Comparison of ENCODE assay signal across 10 mouse cellular contexts in the genomic region with DNA sequence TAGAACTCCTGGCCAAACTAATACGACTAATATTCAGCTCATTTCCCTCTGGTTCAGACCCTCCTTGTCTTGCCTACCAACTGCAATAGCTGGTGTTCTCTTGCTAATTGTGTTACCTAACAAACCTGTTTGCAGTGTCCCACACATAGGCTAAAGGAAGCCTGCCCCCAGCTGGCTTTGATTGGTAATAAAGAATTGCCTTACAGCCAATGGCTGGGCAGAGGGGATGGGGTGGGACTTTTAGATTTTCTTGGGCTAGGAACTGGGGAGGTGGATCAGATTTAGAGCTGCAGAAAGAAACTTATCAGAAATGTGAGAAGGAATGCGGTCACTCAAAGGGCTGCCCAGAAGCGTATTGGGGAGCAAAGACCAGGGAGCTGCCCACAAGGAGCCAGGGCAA. TPM values are rescaled to one million over a fixed set of nuclear protein-coding genes. Genes with fewer than 3 reads are reported as not detected.
DNase-seq lines count a peak whose midpoint lies in the region; ATAC-seq and TF ChIP-seq lines count a peak whose summit lies in the region.
"Had no signal": no experiment of that assay in that cellular context is flagged by ENCODE, and none has a peak within 500 bp of the region (broad histone marks: within the 10 kb centered on the region; RNA-seq: fewer than 3 reads in every experiment).

No protein-coding gene starts in this region.

- peak; percentile 44 for TF ChIP-seq CTCF in heart, adult 2 months (IDR thresholded peaks at IDR 0.05)
- peak; percentile 29; the same call in 1 of the 2 replicates for TF ChIP-seq CTCF in liver, embryonic 14.5 days (IDR thresholded peaks at IDR 0.05; ENCODE audit: low read depth)

- ATAC-seq in common myeloid progenitor, adult 5-6 weeks (replicated peaks; ENCODE audit: low read depth, poor library complexity, severe bottlenecking), result peak; percentile 48; the same call in 1 of the 2 replicates
- 0 out of 2 replicates have a peak, but pooled peaks have one; percentile 58 for ATAC-seq in liver, embryonic 14.5 days (ENCODE audit: insufficient read depth)

- no peak for TF ChIP-seq EP300 in heart, adult 2 months (IDR thresholded peaks at IDR 0.05; ENCODE audit: insufficient read depth, low read depth, low read length)
- TF ChIP-seq EP300 in liver, embryonic 14.5 days (IDR thresholded peaks at IDR 0.05; ENCODE audit: low read depth), result no peak

- H3K9ac ChIP-seq in heart, adult 2 months (ENCODE audit: low read depth, low read length), result no peak overlapping the region
- H3K9ac ChIP-seq in liver, embryonic 14.5 days (replicated peaks), result no peak overlapping the region

- WGBS in heart, adult 2 months, result 57% methylated on average over 3 of the region's 3 CpGs
- WGBS in heart, embryonic 10.5 days, result 29% methylated on average over 3 of the region's 3 CpGs
- WGBS in liver, embryonic 14.5 days (ENCODE audit: insufficient replicate concordance), result 44% methylated on average over 3 of the region's 3 CpGs

- no peaks in the 10 kb centered on the region for H3K79me2 ChIP-seq in heart, adult 2 months (replicated peaks; ENCODE audit: control insufficient read depth, insufficient read depth, low read length)

- no peak overlapping the region for H3K4me2 ChIP-seq in liver, embryonic 14.5 days (ENCODE audit: low read depth)

- no peak overlapping the region for H3K4me3 ChIP-seq in heart, adult 2 months
- H3K4me3 ChIP-seq in heart, embryonic 10.5 days, result no peak overlapping the region
- H3K4me3 ChIP-seq in liver, embryonic 14.5 days (ENCODE audit: insufficient read depth in 1 of 2, low read depth in 2 of 2, low read length in 2 of 2), result no peak overlapping the region
- H3K4me3 ChIP-seq: megakaryocyte, embryonic 14.5 days had no signal

- no peaks in the 10 kb centered on the region for H3K4me1 ChIP-seq in heart, adult 2 months (ENCODE audit: control insufficient read depth, insufficient read depth, low read length)
- peaks cover 7% of the 10 kb centered on the region; the same call in 1 of the 2 replicates for H3K4me1 ChIP-seq in heart, embryonic 10.5 days
- no peaks in the 10 kb centered on the region for H3K4me1 ChIP-seq in liver, embryonic 14.5 days (replicated peaks; ENCODE audit: control insufficient read depth in 2 of 2, insufficient read depth in 2 of 2, low read length in 1 of 2)

- H3K27me3 ChIP-seq in heart, adult 2 months (ENCODE audit: control insufficient read depth, insufficient read depth, low read length), result no peaks in the 10 kb centered on the region
- H3K27me3 ChIP-seq in heart, embryonic 10.5 days (ENCODE audit: insufficient read depth, poor library complexity, severe bottlenecking), result no peaks in the 10 kb centered on the region
- no peaks in the 10 kb centered on the region for H3K27me3 ChIP-seq in liver, embryonic 14.5 days (ENCODE audit: control insufficient read depth, insufficient read depth, low read length)
- H3K27me3 ChIP-seq: megakaryocyte, embryonic 14.5 days had no signal

- H3K9me3 ChIP-seq in heart, embryonic 10.5 days, result no peaks in the 10 kb centered on the region
- no peaks in the 10 kb centered on the region for H3K9me3 ChIP-seq in liver, embryonic 14.5 days (ENCODE audit: control insufficient read depth, low read length)
- H3K9me3 ChIP-seq: megakaryocyte, embryonic 14.5 days had no signal

- intact Hi-C loops in heart, adult 2 months (cut with DNase I), result no loop called here

- H3K36me3 ChIP-seq in heart, adult 2 months (ENCODE audit: control insufficient read depth, insufficient read depth, low read length), result no peaks in the 10 kb centered on the region
- peaks cover 38% of the 10 kb centered on the region for H3K36me3 ChIP-seq in heart, embryonic 10.5 days
- peaks cover 17% of the 10 kb centered on the region for H3K36me3 ChIP-seq in liver, embryonic 14.5 days (replicated peaks; ENCODE audit: control insufficient read depth, insufficient read depth, low read depth)

- no peak overlapping the region for H3K27ac ChIP-seq in heart, adult 2 months
- H3K27ac ChIP-seq in heart, embryonic 10.5 days, result no peak overlapping the region
- H3K27ac ChIP-seq in liver, embryonic 14.5 days, result no peak overlapping the region

- no peak for TF ChIP-seq POLR2A in heart, adult 2 months (IDR thresholded peaks at IDR 0.05; ENCODE audit: insufficient read depth, low read depth, low read length)

- no peak for DNase-seq in heart, adult 2 months
- DNase-seq in heart, embryonic 10.5 days (ENCODE audit: low spot score), result no peak
- peak; percentile 29 for DNase-seq in CD4-positive helper T cell, adult 2 months (ENCODE audit: low read depth, low spot score)
- DNase-seq in liver, embryonic 14.5 days (ENCODE audit: low read depth in 3 of 3, low spot score in 3 of 3), result no peak
- DNase-seq in frontal cortex, adult 2 months (ENCODE audit: extremely low spot score in 1 of 2, low spot score in 1 of 2), result no peak
- DNase-seq in neural tube, embryonic 10.5 days (ENCODE audit: extremely low spot score, low spot score), result no peak
- DNase-seq in adrenal gland, postnatal 25 days, result no peak

RNA-seq across cellular contexts. Expression of a gene that starts 21.0 kb away (rescaled TPM):
- total RNA-seq in heart, adult 2 months (2021), result 1 to 10 TPM; 3.8 to 4.2 TPM
- polyA plus RNA-seq in heart, adult 2 months (2012; rRNA removed), result 2.9 and 4.9 TPM in 2 replicates
- polyA plus RNA-seq in heart, embryonic 10.5 days (2016; fragmentation: Nextera tagmentation; extraction: Ambion mirVana), result 18.8 and 24.1 TPM in 2 replicates
- 7.4 and 7.7 TPM in 2 replicates for total RNA-seq in common myeloid progenitor, adult 5-6 weeks (2017)
- 3.7 and 6.1 TPM in 2 replicates for polyA plus RNA-seq in liver, embryonic 14.5 days (2012; rRNA removed)
- polyA plus RNA-seq in liver, embryonic 14.5 days (2014; fragmentation: Nextera tagmentation; extraction: Ambion mirVana), result 8.1 and 9.3 TPM in 2 replicates
- polyA plus RNA-seq in frontal cortex, adult 2 months (2012; rRNA removed), result 28.2 and 30.8 TPM in 2 replicates
- 6.3 and 6.4 TPM in 2 replicates for total RNA-seq in adrenal gland, postnatal 25 days (2021)

RNA-seq across cellular contexts. Expression of a gene that starts 21.7 kb away (rescaled TPM):
- total RNA-seq in heart, adult 2 months (2021), result 10 to 100 TPM; 22.8 to 24.6 TPM
- polyA plus RNA-seq in heart, adult 2 months (2012; rRNA removed), result 12.3 and 22.8 TPM in 2 replicates
- polyA plus RNA-seq in heart, embryonic 10.5 days (2016; fragmentation: Nextera tagmentation; extraction: Ambion mirVana), result 40.0 and 40.6 TPM in 2 replicates
- 49.6 and 57.7 TPM in 2 replicates for total RNA-seq in common myeloid progenitor, adult 5-6 weeks (2017)
- polyA plus RNA-seq in liver, embryonic 14.5 days (2012; rRNA removed), result 11.4 and 16.1 TPM in 2 replicates
- 25.3 and 25.7 TPM in 2 replicates for polyA plus RNA-seq in liver, embryonic 14.5 days (2014; fragmentation: Nextera tagmentation; extraction: Ambion mirVana)
- 29.8 and 31.0 TPM in 2 replicates for polyA plus RNA-seq in frontal cortex, adult 2 months (2012; rRNA removed)
- total RNA-seq in adrenal gland, postnatal 25 days (2021), result 34.5 and 36.1 TPM in 2 replicates

RNA-seq across cellular contexts. Expression of a gene that starts 21.8 kb away (rescaled TPM):
- total RNA-seq in heart, adult 2 months (2021), result 10 to 100 TPM in 1 of 2 experiments, 1 to 10 TPM in 1; 9.8 to 10.4 TPM
- 5.9 and 7.0 TPM in 2 replicates for polyA plus RNA-seq in heart, adult 2 months (2012; rRNA removed)
- 32.5 and 36.3 TPM in 2 replicates for polyA plus RNA-seq in heart, embryonic 10.5 days (2016; fragmentation: Nextera tagmentation; extraction: Ambion mirVana)
- 16.2 and 26.6 TPM in 2 replicates for total RNA-seq in common myeloid progenitor, adult 5-6 weeks (2017)
- polyA plus RNA-seq in liver, embryonic 14.5 days (2012; rRNA removed), result 4.0 and 6.9 TPM in 2 replicates
- 9.3 and 10.8 TPM in 2 replicates for polyA plus RNA-seq in liver, embryonic 14.5 days (2014; fragmentation: Nextera tagmentation; extraction: Ambion mirVana)
- 10.7 and 12.4 TPM in 2 replicates for polyA plus RNA-seq in frontal cortex, adult 2 months (2012; rRNA removed)
- 14.7 and 22.7 TPM in 2 replicates for total RNA-seq in adrenal gland, postnatal 25 days (2021)

RNA-seq across cellular contexts. Expression of a gene that starts 21.9 kb away (rescaled TPM):
- not detected for total RNA-seq in heart, adult 2 months (2021)
- polyA plus RNA-seq in heart, adult 2 months (2012; rRNA removed), result not detected in 2 replicates
- not detected in 2 replicates for polyA plus RNA-seq in heart, embryonic 10.5 days (2016; fragmentation: Nextera tagmentation; extraction: Ambion mirVana)
- total RNA-seq in common myeloid progenitor, adult 5-6 weeks (2017), result not detected in 2 replicates
- polyA plus RNA-seq in liver, embryonic 14.5 days (2012; rRNA removed), result not detected in 2 replicates
- not detected in 2 replicates for polyA plus RNA-seq in liver, embryonic 14.5 days (2014; fragmentation: Nextera tagmentation; extraction: Ambion mirVana)
- polyA plus RNA-seq in frontal cortex, adult 2 months (2012; rRNA removed), result not detected in 2 replicates
- not detected in 2 replicates for total RNA-seq in adrenal gland, postnatal 25 days (2021)
- total RNA-seq: gastrocnemius, postnatal 4 days had no signal

RNA-seq across cellular contexts. Expression of a gene that starts 35.9 kb away (rescaled TPM):
- 1 to 10 TPM; 4.5 to 4.6 TPM for total RNA-seq in heart, adult 2 months (2021)
- polyA plus RNA-seq in heart, adult 2 months (2012; rRNA removed), result 1.8 and 4.0 TPM in 2 replicates
- 8.6 and 9.5 TPM in 2 replicates for polyA plus RNA-seq in heart, embryonic 10.5 days (2016; fragmentation: Nextera tagmentation; extraction: Ambion mirVana)
- 11.3 and 11.9 TPM in 2 replicates for total RNA-seq in common myeloid progenitor, adult 5-6 weeks (2017)
- polyA plus RNA-seq in liver, embryonic 14.5 days (2012; rRNA removed), result 2.0 TPM in 2 replicates
- 6.6 and 6.7 TPM in 2 replicates for polyA plus RNA-seq in liver, embryonic 14.5 days (2014; fragmentation: Nextera tagmentation; extraction: Ambion mirVana)
- 3.9 and 4.4 TPM in 2 replicates for polyA plus RNA-seq in frontal cortex, adult 2 months (2012; rRNA removed)
- 5.5 and 7.6 TPM in 2 replicates for total RNA-seq in adrenal gland, postnatal 25 days (2021)
